ENCODE assay signal across 29 mouse cellular contexts in genomic region chr16:14089296-14089695, GRCm38 (mm10).
"Had no signal": no experiment of that assay in that cellular context is flagged by ENCODE, and none has a peak within 500 bp of the region (broad histone marks: within the 10 kb centered on the region; RNA-seq: fewer than 3 reads in every experiment).

No protein-coding gene starts in this region.

- H3K27me3 ChIP-seq: heart, embryonic 12.5 days; heart, embryonic 13.5 days; heart, embryonic 15.5 days; hindbrain, embryonic 12.5 days; hindbrain, embryonic 13.5 days; hindbrain, embryonic 15.5 days; intestine, embryonic 15.5 days; kidney, embryonic 15.5 days had no signal

- H3K27ac ChIP-seq: heart, embryonic 13.5 days; heart, embryonic 15.5 days; hindbrain, embryonic 10.5 days; hindbrain, embryonic 12.5 days; hindbrain, embryonic 13.5 days; hindbrain, embryonic 14.5 days; hindbrain, embryonic 15.5 days; hindbrain, postnatal 0 days; intestine, embryonic 15.5 days; kidney, embryonic 15.5 days; kidney, postnatal 0 days; layer of hippocampus, adult 2 months; left cerebral cortex, adult 2 months had no signal

- H3K9me3 ChIP-seq: heart, embryonic 12.5 days; heart, embryonic 13.5 days; heart, embryonic 15.5 days; hindbrain, embryonic 10.5 days; hindbrain, embryonic 12.5 days; hindbrain, embryonic 13.5 days; hindbrain, embryonic 15.5 days; intestine, embryonic 15.5 days; kidney, embryonic 15.5 days had no signal

- DNase-seq: heart, postnatal 14 days; heart, postnatal 36 days; heart, postnatal 4 days; kidney, adult 11 months; kidney, adult 18-20 months; kidney, adult 2 months; kidney, adult 8-10 months; kidney, adult 9 months; kidney, postnatal 10 days; kidney, postnatal 14 days; kidney, postnatal 25 days; kidney, postnatal 36 days; kidney, postnatal 4 days; layer of hippocampus, adult 9-11 months; layer of hippocampus, postnatal 36 days had no signal

- H3K4me3 ChIP-seq: heart, embryonic 12.5 days; heart, embryonic 13.5 days; heart, embryonic 15.5 days; hindbrain, embryonic 10.5 days; hindbrain, embryonic 12.5 days; hindbrain, embryonic 13.5 days; hindbrain, embryonic 15.5 days; intestine, embryonic 15.5 days; kidney, embryonic 15.5 days; layer of hippocampus, adult 2 months; left cerebral cortex, adult 2 months had no signal

- H3K36me3 ChIP-seq: heart, embryonic 12.5 days; heart, embryonic 13.5 days; heart, embryonic 15.5 days; hindbrain, embryonic 10.5 days; intestine, embryonic 15.5 days; kidney, embryonic 15.5 days had no signal

- H3K4me1 ChIP-seq: heart, embryonic 12.5 days; heart, embryonic 13.5 days; heart, embryonic 15.5 days; hindbrain, embryonic 10.5 days; hindbrain, embryonic 12.5 days; hindbrain, embryonic 13.5 days; hindbrain, embryonic 15.5 days; intestine, embryonic 15.5 days; kidney, embryonic 15.5 days had no signal
